Mouse (Mus musculus) left cerebral cortex, adult 18-20 months (tissue): ENCODE results near the gene Dtx3l. TPM values are rescaled to one million over a fixed set of nuclear protein-coding genes. Genes with fewer than 3 reads are reported as not detected.

Experiments used
- DNase-seq, 2 experiments: peaks; one replicate each; pipeline ENCODE4 v3.0.0; 2021 to 2022; ENCODE audit warnings: low spot score in 2 of 2, mixed read lengths in 1 of 2
- total RNA-seq, 2 experiments: library from RNA; stranded (reverse); gene quantifications; 2 replicates each; pipeline ENCODE4 v1.2.3; 2021

Gene Dtx3l
- total RNA-seq, 2 experiments from 2014 or later = 4.0 to 5.6 TPM

DNA sequence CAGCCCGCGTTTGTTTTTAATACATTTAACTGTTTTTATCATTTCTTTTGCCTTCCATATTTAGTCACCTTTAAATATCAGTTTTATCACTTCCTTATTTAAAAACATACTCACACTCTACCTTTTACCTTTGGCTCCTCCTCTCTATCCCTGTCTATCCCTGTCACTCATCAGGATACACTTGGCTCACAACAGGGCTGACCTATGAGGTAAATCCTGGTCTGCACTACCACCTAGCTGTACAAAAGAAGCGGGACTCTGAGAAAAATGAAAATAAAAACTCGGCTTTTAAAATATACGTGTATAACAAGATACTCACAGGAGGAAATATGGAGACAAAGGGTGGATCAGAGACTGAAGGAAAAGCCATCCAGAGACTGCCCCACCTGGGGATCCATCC, 50.0 kb downstream of the Dtx3l start:
- no peak for DNase-seq

DNA sequence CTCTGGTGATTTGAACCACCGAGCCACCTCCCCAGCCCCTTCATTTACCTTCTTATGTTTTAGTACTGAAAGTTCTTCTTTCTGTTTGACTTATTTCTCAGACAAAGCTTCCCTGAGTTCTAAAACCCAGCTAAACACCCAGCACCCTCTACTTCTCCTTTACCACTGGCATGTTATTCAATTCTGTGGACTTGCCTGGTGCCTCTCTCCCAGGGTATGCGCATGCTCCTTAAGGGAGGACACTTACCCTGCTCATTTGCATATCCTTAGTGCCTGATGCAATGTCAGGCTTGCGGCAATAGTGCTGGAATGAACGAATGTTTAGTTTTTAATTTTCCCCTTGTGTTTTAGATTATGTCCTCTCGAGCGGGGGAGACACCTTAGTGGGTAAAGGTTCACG, 50.8 kb downstream of the Dtx3l start:
- no peak for DNase-seq

Other genes starting within 250 kb of the Dtx3l start
- gene Dirc2, start 169.8 kb downstream of the Dtx3l start, total RNA-seq = 10 to 100 TPM; 65.7 to 68.0 TPM
- 1 to 10 TPM; 7.1 to 7.2 TPM for gene Hspbap1, start 168.8 kb downstream of the Dtx3l start, total RNA-seq
- gene Parp14, start 67.6 kb downstream of the Dtx3l start, total RNA-seq = 1 to 10 TPM; 1.4 to 2.0 TPM
- gene Parp9, start 681 bp downstream of the Dtx3l start, total RNA-seq = 1 to 10 TPM; 2.3 to 3.4 TPM
- 100 to 1,000 TPM; 148 to 152 TPM for gene Kpna1, start 39.6 kb upstream of the Dtx3l start, total RNA-seq
- 1 to 10 TPM; 3.4 to 4.8 TPM for gene Wdr5b, start 102.0 kb upstream of the Dtx3l start, total RNA-seq
- gene Fam162a, start 132.4 kb upstream of the Dtx3l start, total RNA-seq = 10 to 100 TPM; 59.5 to 62.8 TPM
- 10 to 100 TPM; 13.6 to 15.8 TPM for gene Ccdc58, start 132.5 kb upstream of the Dtx3l start, total RNA-seq
- not detected for gene Csta1, start 192.1 kb upstream of the Dtx3l start, total RNA-seq
- not detected for gene Stfa2l1, start 217.7 kb upstream of the Dtx3l start, total RNA-seq
- not detected for gene Gm5483, start 245.1 kb upstream of the Dtx3l start, total RNA-seq